Mouse (Mus musculus) embryonic stem cell, embryonic (primary cell): ENCODE results near the gene Ncoa6.

ENCODE experiments used
- CTCF ChIA-PET, 4 experiments: fragments of 300-600 bp in 2 of 4; fragments of 350-600 bp in 2 of 4; sonication (Branson Sonifier 250); formaldehyde crosslinking; loops; one replicate each; lab custom pipeline; 2022; ENCODE audit warnings: inconsistent platforms in 2 of 4; lab: Charles Lee
- POLR2A ChIA-PET, 4 experiments: fragments of 300-600 bp in 2 of 4; fragments of 350-600 bp in 2 of 4; sonication (Branson Sonifier 250); formaldehyde crosslinking; loops; one replicate each; lab custom pipeline; 2022; ENCODE audit warnings: antibody characterized with exemption in 4 of 4, inconsistent platforms in 1 of 4; lab: Charles Lee

Ncoa6 gene

GRCm38 (mm10) chr2:155357686-155358399 lies 115.9 kb downstream of the Ncoa6 start:
- ChIA-PET POLR2A (interaction anchor here in 3 of 4 experiments (0.6 to 5.7 kb wide), 9 partner anchors 17 to 136 kb away, joined by 3 to 31 read pairs (median 4); partner anchors contain the start of genes Trp53inp2 (in 2 of the 3) and Map1lc3a (in 1 of the 3)), CTCF (interaction anchor here in 2 of 4 experiments (0.7 to 1.7 kb wide), 3 partner anchors 27 to 160 kb away, joined by 6 to 7 read pairs (median 6); partner anchors contain the start of genes Acss2 (in 1 of the 2) and Ggt7 (in 1 of the 2))

GRCm38 (mm10) chr2:155356971-155357591 lies 116.6 kb downstream of the Ncoa6 start, which contains the start of gene Pigu:
TSS of gene Pigu (minus strand) at chr2:155357430.
- ChIA-PET CTCF (interaction anchor here in 2 of 4 experiments (0.7 to 1.7 kb wide), 4 partner anchors 25 to 161 kb away, joined by 4 to 7 read pairs (median 6); partner anchors contain the start of genes Acss2 (in 1 of the 2) and Ggt7 (in 1 of the 2)), POLR2A (interaction anchor here in 3 of 4 experiments (0.5 to 5.7 kb wide), 17 partner anchors 9 to 272 kb away, joined by 3 to 31 read pairs (median 4); partner anchors contain the start of genes Trp53inp2 (in 2 of the 3) and Map1lc3a (in 1 of the 3))

- ChIA-PET POLR2A (interaction anchor here in 2 of 4 experiments (1.1 to 5.7 kb wide), 4 partner anchors 9 to 33 kb away, joined by 4 to 31 read pairs (median 4); partner anchors contain the start of gene Trp53inp2 (in 1 of the 2)), CTCF (interaction anchor here in 1 of 4 experiments (0.5 kb wide), 1 partner anchor 21 kb away, joined by 3 read pairs; no protein-coding TSS in a partner anchor)
Observed at GRCm38 (mm10) chr2:155354402-155354801, 119.3 kb downstream of the Ncoa6 start.

- ChIA-PET CTCF (interaction anchor here in 1 of 4 experiments (0.6 kb wide), 1 partner anchor 168 kb away, joined by 3 read pairs; no protein-coding TSS in a partner anchor), POLR2A (interaction anchor here in 1 of 4 experiments (1.1 kb wide), 1 partner anchor 13 kb away, joined by 5 read pairs; no protein-coding TSS in a partner anchor)
Observed at GRCm38 (mm10) chr2:155346670-155347069, 127.0 kb downstream of the Ncoa6 start.
